Mouse (Mus musculus) ES-Bruce4 (cell line): ENCODE measurements around the gene Ece1.

ENCODE experiments used
- CTCF ChIP-seq: IDR thresholded peaks from one replicate; pipeline ENCODE4 v1.8.1; 2011; ENCODE audit warnings: low read depth, low read length
- EP300 ChIP-seq: IDR thresholded peaks from 2 replicates; pipeline ENCODE4 v1.6.1; 2011; ENCODE audit warnings: low read depth, low read length; ENCODE audit not compliant: insufficient read depth
- POLR2A ChIP-seq: IDR thresholded peaks from one replicate; pipeline ENCODE4 v1.8.1; 2011; ENCODE audit warnings: low read length; ENCODE audit not compliant: insufficient read depth

DNA sequence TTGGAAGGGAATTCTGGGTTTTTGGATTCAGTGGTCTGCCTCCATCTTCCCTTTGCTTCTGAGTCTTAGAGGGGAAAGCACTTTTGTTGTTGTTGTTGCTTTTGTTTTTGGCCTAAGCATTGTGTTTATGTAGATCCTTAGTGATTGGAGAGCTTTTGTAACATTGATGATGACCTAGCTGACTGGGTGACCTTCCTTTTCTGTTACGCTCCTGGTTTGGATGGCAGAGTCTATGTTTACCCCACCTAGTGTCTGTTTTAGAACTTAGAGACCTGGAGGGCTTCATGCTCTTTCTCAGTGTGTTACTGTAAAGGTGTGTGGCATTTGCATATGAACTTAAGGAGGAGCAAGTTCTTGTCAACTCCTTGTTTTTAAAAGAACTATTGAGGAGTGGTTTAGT, 143.7 kb downstream of the Ece1 start:
- TF ChIP-seq POLR2A (no peak), CTCF (no peak), EP300 (no peak)
